Mouse (Mus musculus) adrenal gland, adult 18-20 months (tissue): ENCODE results near the gene Gm14409. TPM values are rescaled to one million over a fixed set of nuclear protein-coding genes. Genes with fewer than 3 reads are reported as not detected.
"Not testable (repeated sequence)": the region's sequence is repeated elsewhere in the genome, so short reads cannot be mapped to it uniquely, and the experiment has no call there.

Experiments
- DNase-seq, 2 experiments: peaks; one replicate each; pipeline ENCODE4 v3.0.0; 2021 to 2022; ENCODE audit warnings: low spot score in 2 of 2
- long read RNA-seq, 2 experiments: library from polyadenylated mRNA; stranded (forward); transcript quantifications; one replicate each; pipeline ENCODE4 v2.0.0; 2021
- total RNA-seq, 2 experiments: library from RNA; stranded (reverse); gene quantifications; 1 replicate in 1 of 2; 2 replicates in 1 of 2; pipeline ENCODE4 v1.2.3; 2021

Gm14409 gene
- 1 to 10 TPM in 1 of 2 experiments, under 1 TPM in 1; 0.45 to 1.9 TPM for total RNA-seq
- long read RNA-seq, experiment 1: 0 reads
- long read RNA-seq, experiment 2: 0 reads

DNA sequence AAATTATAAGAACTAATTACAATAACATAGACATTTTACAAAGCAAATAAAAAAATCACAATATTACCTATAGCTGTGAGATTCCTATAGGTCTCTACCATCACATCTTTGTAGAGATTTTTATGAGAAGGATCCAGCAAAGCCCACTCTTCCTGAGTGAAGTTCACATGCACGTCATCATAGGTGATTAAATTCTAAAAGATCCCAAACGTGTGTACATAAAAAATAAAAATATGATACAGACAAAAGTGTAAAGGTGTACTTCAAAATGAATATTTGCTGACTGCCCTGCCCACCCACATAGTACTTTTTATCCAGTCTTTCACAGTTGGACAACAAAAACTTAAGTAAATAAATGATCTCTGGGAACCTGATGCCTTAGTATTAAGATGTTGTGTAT, at the start of gene Gm14409:
Gene Gm14409, minus strand, starts transcription at position 101 of the 400 bp plus-strand sequence.
- DNase-seq: not testable (repeated sequence)

DNA sequence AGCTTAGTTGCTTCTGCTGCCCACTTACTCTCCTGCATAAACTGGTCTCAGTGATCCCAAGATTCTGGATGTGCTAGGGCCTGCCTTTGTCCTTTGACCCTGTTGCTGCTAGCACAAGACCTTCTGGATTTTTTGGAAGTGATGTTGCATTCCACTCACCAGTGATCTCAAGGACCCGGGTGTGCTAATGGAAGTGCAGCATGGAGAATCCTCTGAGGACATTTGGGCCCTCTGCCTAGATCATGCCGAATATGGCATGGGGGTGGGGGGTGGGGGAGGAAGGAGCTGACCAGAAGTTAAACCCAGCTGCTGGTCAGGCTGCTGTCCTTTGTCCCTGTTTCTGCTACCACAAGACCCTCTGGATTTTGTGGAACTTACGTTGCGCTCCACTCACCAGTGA, 42.8 kb upstream of the Gm14409 start:
- not testable (repeated sequence) for DNase-seq

DNA sequence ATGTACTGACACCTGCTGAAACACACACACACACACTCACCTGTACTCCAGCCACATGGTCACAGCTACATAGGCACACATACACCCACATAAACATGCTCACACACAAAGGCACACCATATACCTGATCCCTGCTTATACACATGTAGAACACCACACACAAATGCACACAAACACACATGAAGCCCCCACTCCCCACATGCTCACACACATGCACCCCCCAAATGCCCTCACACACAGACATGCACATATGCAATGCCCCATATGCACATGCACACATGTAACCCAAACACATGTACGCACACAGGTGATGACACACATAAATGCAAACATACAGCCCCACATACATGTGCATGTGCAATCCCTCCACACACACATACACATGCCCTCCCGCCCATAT, 38.1 kb upstream of the Gm14409 start:
- DNase-seq: not testable (repeated sequence)

DNA sequence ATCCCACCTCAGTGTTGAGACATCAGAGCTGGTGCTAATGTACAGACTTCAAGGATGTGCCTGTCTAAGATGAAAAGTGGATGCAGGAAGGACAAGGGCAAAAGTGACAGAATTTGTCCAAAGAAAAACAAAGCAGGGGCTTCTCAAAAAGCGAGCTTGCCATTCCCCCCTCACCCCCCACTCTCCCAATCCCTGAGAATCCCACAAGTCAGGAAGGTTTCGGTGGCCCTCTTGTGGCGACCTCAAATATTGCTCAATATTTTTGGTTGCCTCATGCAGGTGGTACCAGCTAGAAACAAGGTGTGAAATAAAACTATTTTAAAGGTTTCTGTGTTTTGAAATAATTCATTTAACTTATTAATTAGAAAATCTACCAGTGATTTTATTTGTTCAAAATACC, 16.9 kb upstream of the Gm14409 start:
- DNase-seq: not testable (repeated sequence)

DNA sequence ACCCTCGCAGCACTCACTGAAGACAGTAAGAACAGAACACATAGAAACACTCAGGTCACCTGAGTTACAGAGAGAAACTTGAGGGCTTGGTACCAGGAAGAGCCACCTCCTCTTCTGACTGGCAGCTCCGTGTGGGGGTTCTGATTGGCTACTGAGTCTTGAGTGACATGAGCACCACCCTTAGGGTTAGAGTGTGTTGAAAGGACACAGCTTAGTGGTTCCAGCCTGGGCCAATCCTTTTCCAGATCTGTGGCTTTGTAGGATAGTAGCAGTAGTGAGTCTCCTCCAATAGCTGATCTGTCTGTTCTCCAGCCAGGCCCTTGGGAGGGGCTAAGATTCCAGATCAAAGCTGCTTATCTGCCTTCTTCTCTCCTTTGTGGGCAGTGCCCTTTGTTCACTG, 10.9 kb upstream of the Gm14409 start:
- not testable (repeated sequence) for DNase-seq

DNA sequence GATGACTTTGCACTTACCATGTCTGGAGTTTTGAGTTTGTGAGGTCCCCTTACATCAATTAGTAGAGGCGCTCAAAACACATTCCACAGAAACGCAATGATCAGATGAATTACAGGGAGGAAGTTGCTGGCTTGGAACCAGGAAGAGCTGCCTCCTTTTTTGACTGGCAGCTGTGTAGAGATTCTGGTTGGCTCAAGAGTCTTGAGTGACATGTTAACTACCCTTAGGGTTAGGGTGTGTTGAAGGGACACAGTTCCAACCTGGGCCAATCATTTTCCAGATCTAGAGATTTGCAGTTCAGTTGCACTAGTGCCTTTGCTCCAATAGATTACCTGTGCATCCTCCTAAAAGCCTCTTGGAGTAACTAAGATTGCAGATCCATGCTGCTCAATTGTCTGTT, 5.4 kb upstream of the Gm14409 start:
- not testable (repeated sequence) for DNase-seq

DNA sequence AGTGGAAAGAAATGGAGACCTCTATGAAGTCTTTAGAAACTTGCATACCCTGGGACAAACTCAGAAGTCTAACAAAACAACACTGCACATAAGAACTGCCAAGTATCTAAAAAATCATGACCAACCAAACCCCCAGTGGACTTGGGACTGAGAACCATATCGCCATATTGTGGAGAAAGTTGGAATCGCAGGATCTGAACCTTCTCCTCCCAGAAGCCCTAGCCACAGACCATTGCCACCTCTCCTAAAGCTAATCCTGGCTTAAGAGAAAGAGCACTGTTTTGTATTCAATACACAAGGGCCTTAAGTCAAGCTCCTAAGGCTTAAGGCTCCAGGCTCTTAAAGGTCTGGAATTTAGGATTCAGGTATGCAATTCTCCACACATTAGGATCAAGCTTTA, 19.4 kb downstream of the Gm14409 start:
- not testable (repeated sequence) for DNase-seq

DNA sequence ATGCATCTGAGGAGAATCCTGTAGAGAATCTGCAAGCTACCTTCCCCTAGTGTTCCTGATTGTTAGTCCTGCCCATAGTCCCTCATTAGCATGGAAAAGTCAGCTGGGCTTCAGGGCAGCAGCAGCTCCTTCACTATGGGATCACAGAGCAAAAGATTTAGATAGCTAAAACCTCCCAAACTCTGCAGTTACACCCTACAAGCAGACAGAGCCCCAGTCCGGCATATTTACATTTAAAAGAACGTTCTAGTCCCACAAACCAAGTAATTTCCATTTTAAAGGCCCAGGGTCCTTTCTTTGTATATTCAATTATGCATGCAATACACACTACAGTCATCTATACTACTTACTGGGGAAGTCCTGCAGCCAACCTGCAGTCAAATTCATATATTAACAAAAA, 36.4 kb downstream of the Gm14409 start:
- not testable (repeated sequence) for DNase-seq

Other genes with a start within 250 kb of the Gm14409 start
- 1 to 10 TPM in 1 of 2 experiments, under 1 TPM in 1; 0.83 to 1.3 TPM for gene Gm14401, start 192.7 kb downstream of the Gm14409 start, total RNA-seq
- 10 to 100 TPM; 27.4 to 38.1 TPM for gene Gm14410, start 60.6 kb downstream of the Gm14409 start, total RNA-seq
- 1 to 10 TPM; 1.9 to 2.6 TPM for gene Gm14412, start 57.3 kb upstream of the Gm14409 start, total RNA-seq
- gene Gm14418, start 131.3 kb upstream of the Gm14409 start, total RNA-seq: 10 to 100 TPM; 23.9 to 25.1 TPM
- gene Zfp970, start 197.7 kb upstream of the Gm14409 start, total RNA-seq: 10 to 100 TPM; 76.6 to 86.1 TPM
- 10 to 100 TPM; 69.3 to 81.1 TPM for gene Gm14403, start 231.2 kb upstream of the Gm14409 start, total RNA-seq